Mouse (Mus musculus): ENCODE measurements around the gene Pifo.
A peak's percentile ranks its signal among the peaks of the same experiment; 100 is the strongest.
"Not testable (repeated sequence)": the region's sequence is repeated elsewhere in the genome, so short reads cannot be mapped to it uniquely, and the experiment has no call there.

Pifo gene

DNA sequence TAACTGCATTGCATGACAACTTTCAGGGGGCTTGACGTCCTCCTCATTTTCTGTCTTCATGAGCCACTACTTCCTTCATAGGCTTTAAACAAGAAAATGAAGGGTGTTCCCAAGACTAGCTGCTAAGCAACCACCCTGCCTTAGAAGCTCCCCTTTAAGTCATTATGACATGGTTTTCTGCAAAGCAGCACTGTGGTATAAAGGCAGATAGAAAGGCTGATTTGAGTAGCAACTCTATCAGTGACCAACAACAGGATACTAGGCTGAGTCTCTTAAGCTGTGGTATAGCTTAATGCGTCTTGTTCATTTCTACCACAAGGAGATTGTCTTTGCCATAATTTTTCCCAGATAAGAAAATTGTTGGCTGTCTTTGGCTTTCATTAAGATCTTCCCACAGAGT, at the start of gene Pifo:
Gene Pifo (minus strand): TSS at position 101 of the 400 bp plus-strand sequence.
- DNase-seq = no peak

DNA sequence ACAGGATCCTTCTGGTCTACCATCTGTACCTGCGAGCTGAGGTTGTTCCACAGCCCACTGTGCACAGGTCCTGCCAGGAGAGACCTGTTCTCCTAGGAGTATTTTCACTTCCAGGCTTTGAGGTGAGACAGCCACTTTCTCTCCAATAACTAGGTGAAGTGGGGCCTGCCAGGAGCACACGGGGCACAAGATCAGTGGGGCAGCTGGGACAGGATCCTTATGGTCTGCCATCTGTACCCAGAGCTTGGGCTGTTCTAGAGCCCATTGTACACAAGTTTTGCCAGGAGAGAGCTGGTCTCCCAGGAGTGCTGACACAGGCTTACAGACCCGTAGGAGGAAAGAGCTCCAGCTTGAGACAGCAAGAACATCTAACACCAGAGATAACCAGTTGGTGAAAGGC, 43.5 kb upstream of the Pifo start:
- DNase-seq = no peak

DNA sequence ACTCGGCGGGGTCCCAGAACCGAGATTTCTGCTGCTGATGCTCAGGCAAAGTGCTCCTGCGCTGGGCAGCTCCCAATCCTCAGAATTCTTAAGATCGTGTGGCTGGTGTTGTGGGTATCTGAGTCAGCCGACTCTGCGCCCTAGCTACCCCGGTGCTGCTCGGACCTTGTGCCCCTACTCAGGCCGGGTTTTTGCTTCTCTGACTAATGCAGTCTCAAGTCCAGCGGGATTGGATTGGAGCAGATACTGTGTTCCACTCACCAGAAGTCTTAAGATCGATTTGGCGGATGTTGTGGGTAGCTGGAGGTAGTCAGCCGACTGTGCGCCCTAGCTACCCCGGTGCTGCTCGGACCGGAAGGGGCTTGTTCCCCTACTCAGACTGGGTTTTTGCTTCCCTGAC, 37.5 kb upstream of the Pifo start:
- no peak for DNase-seq

DNA sequence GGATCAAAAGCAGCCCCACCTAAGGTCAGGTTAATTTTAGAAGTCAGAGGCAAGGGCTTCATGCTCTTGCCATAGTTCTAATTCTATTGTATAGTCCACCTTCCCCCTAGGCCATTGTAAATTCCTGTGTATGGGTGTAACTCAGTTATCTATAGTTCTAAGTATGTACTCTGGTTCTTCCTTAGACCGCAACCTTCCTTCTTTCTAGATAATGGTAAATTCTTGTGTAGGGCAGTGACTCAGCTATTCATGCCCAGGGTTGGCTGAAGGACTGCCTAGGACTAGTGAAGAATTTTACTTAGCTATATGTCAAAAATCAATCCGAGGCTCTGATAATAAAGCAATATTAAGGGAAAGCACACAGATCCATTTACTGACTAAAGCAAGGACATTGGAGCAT, 25.9 kb upstream of the Pifo start:
- no peak for DNase-seq

DNA sequence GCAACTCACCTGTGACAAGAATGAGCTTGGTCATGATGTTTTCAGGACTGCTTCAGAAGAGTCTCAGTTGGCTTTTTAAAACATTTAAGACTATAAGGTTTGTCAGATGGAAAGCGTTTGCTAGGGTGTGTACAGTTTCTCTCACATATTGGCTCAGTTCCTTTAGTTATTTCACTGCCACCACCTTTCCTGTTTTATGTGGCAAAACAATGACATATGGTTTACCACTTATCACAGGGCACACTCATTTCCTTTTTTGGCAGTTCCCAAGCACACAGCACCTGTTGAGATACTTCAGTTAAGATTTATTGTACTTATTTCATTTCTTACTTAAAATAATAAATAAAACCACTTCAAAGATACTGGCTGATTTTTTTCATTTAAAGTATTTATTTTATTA, 18.3 kb upstream of the Pifo start, which contains the start of gene Chil5:
Gene Chil5 (minus strand): TSS at position 34 of the 400 bp plus-strand sequence.
- no peak for DNase-seq

DNA sequence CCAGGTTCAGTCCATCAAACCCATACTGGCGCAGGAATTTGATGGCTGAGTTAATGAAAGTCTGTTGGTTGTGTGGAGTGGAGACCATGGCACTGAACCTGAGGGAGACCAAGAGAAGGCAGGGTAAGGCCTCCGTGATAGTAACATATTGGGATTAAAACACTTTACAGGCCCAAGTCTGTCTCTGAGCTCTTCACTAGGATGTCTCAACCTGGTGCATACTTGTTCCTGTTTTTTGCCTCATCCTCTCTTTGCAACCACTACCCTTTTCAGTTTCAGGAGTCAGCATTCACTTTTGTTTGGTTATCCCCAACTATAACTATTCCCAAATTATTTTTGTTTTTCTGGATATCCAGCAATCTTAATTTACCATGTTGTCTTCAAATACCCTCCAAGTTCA, 9.7 kb upstream of the Pifo start:
- DNase-seq = no peak

DNA sequence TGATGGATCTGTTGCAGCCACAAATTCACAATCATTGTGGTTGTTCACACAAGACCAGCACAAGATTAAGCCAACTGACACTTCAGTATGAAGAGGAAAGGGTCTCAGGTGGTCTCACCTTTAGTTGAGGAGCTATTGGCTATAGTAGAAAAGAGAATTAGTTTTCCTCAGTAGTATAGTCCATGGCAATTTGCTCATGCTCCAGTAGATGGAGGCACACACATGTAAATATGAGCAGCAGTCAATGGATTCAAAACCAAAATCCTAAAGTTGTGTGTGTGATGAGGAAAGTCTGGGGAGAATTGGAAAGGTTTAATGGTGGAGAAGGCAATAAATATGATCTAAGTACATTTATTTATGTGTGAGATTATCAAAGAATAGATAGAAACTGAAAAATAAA, 7.4 kb upstream of the Pifo start:
- DNase-seq = no peak

DNA sequence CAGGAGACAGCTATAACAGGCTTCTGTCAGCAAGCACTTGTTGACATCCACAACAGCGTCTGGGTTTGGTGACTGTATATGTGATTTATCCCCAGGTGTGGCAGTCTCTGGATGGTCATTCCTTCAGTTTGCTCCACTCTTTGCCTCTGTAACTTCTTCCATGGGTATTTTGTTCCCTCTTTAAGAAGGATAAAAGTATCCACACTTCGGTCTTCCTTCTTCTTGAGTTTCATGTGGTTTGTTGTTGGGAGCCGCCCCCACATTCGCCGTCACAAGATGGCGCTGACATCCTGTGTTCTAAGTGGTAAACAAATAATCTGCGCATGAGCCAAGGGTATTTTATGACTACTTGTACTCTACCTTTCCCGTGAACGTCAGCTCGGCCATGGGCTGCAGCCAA, 11.1 kb downstream of the Pifo start:
- DNase-seq = not testable (repeated sequence)

DNA sequence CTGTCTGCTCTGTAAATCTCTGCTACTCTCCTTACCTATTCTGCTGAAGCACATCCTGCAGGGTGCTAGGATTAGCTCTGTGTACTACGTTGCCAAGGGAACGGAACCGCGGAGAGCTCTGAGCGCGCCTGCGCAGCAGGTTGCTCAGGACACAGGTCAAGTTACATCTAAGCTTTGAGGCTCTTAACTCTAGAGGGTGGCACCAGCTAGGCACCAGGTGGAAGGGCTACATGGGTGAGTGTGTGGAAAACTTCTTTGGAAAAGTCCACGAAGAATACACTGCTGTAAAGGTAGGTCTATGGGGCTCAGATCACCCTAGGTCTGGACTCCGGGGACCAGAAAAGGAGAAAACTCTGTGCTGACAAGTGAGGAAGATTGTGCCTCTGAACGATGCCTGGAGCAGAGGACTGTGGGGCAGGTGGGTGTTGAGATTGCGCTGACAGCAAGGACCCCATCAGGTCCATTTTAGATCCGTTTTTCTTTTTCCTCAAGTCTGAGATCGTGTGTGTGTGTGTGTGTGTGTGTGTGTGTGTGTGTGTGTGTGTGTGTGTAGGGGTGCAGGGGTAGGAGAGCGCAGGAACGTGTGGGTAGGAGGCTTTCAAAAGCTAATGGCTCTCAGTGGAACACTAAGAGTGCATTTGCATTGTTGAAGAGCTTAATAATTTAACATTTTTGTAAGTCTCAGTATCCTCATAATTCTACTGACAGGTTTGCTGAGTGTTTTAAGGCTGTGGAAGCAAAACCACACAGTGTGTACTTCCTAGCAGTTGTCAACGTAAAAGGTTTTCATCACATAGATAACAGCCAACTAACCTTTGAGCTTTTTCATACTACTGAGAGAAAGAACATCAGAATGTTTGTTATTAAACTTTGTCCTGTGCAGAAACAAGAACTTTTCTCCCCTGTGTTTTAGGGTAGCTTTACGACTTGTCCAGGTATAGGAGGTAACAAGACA, 12.8 kb downstream of the Pifo start:
- DNase-seq = peak; percentile 34 to 65

DNA sequence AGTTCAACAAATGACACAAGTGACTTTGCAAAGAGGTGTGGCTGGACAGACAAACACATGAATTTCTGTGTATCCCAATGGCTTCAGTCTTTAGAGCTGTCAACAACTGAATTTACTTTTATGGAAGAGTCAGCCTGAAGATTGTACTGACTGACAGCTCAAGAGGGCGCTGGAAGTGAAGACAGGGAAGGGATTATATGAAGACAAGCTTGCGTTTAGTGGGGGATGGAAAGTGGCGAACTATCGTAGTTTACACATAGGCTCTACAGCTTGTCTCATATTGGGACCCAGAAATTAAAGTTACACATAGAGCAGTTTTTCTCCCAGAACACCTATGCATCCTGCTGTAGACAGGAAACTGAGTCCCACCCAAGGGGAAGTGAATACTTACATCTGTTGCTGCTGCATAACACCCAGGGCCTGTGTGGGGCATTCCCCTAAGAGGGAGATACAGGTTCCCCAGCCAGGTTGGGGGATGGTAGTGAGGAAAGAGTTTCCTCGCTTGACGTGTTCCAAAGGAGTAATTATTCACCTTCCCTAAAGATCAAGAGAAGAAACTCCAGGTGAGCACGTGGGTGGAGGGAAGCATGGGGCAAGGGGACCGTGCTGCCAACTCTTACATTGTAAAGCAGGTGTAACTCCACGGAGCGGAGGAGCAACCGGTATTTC, 13.6 kb downstream of the Pifo start:
- no peak for DNase-seq

DNA sequence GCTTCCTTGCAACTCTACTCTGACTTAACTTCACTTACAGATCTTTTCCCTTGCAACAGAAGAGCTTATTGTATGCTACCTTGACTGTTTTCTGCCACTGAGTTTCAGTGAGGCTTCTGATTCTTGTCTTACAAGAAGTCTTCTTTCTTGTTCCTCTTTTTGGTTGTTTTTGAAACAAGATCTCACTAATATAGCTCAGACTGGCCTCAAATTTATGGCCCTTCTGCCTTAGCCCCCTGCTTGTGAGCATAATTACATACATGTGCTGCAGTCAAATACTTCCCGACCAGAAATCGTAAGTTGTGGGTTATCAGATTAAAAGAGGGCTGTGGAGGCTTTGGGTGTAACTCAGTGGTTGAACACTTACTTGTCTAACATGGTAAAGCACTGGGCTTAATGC, 19.7 kb downstream of the Pifo start:
- no peak for DNase-seq

DNA sequence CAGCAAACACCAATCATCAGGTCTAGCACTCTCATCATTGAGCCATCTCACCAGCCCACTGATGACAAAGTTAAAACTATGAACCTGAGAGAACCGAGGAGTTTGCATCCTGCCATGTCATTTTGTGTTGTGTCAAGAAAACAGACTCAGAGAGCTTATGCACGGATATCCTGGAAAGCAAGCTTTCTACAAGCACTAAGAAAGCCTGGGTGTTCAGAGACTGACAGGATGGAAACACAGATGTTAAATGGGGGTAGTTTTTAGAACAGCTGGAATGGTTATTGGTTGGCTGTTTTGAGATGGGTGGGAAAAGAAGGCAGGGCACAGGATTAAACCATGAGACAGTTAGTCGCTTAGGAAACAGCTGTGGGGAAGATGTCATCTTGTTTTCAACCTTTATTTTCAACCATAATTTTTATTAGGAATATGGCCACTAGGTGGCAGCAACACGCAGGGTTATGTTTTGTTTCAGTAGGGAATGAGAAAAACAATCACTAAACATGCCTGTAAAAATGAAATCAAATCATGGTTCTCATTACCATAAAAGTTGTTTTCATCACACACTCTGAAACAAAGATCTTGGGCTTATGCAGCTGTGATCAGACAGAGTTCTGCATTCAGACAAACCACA, 22.7 kb downstream of the Pifo start:
- peak; percentile 64 to 66 for DNase-seq

DNA sequence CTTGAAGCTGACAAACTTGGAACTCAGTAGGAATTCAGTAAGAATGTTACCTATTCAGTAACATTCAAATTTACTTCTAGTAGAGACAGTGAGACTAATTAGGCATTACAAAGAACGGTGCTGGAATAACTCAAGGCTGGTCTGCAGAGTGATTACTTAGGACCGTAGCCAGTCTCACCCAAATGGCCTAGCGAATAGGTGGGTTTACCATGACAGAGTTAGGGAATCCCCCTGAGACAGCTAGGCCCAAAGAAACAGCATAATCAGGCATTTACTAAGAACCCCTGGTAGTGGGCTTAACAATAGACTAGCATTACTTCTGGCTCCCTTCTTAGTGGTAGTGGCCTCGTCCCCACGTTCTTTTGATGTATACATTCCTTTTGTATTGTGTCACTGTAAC, 24.8 kb downstream of the Pifo start:
- DNase-seq = not testable (repeated sequence)

DNA sequence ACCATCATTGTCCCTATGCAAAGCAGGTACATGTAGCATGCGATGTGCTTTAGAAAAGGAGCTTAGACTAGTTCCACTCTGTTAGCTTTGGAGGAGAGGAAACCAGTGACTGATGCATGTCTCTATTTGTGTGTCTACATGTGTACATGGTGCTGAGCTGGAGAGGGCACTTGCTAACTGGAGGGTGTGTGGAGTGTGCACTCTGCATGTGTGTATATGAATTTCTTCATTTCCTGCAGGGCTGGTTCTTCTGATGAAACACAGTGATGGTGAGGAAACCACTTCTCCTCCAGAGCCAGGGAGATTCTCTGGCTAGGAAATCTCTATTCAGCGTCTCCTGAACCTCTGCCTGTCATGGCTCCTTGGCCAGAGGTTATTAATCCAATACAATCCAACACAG, 40.3 kb downstream of the Pifo start:
- DNase-seq = no peak

DNA sequence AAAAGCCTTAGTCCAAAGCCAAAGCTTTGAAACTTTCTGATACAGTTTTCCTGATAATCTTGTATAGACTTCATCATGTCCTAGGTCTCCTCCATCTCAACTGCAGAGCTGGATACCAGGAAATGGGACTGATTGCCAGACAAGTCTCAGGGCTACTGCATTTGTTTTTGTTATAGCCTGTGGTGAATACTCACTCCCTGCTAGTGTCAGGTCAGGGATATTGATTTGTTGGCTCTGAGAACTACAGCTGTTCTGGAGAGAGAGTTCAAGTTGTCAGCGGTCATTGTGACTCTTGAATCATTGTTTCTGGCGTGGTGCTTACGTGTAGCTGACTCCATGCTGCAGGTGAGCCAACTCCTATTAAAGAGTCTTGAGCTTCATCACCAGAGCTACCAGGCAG, 41.0 kb downstream of the Pifo start, which contains the start of gene Ovgp1:
Gene Ovgp1 (plus strand): TSS at position 301 of the 400 bp plus-strand sequence.
- DNase-seq = no peak

DNA sequence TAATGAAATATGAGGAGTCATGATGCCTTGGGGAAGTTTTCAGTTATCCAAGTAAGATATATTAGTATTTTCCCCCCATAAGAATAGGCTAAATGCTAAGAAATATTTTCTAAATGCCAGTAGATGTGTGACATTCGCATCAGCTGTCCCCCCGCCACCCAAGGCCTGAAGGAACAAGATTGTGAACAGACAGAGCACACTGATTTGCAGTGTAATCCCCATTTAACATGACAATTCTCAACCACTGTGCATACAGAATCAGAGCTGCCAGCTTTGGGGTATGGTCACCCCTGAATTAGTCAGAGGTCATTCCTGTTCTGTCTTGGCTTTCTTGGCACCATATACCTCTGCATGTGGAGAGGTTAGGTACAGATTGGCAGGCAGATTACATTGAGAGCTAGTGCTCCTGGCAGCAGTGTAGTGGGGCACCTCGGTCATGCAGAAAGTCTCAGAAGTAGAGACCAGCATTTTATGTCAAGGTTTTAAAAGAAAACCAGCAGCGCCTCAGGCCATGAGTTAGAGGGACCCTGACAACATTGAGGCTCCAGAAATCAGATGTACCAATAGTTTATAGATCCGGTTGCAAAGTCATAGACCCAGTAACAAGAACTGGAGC, 42.5 kb downstream of the Pifo start:
- no peak for DNase-seq

DNA sequence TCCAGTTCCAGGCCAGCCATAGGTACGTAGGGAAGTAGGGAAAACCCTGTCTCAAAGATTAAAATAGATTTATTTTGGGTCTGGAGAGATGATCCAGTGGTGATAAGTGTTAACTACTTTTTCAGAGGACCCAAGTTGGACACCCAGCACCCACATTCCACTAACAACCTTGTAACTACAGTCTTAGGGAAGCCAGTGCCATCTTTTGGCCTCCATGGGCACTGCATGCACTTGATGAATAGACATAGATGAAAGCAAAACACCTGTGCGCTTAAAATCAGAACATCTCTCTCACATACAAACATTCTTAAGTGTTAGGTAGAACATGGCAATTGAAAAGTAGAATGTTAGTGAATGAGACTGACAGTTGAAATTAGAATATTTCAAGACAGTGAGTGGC, 53.7 kb downstream of the Pifo start:
- peak; percentile 7 to 28 for DNase-seq

DNA sequence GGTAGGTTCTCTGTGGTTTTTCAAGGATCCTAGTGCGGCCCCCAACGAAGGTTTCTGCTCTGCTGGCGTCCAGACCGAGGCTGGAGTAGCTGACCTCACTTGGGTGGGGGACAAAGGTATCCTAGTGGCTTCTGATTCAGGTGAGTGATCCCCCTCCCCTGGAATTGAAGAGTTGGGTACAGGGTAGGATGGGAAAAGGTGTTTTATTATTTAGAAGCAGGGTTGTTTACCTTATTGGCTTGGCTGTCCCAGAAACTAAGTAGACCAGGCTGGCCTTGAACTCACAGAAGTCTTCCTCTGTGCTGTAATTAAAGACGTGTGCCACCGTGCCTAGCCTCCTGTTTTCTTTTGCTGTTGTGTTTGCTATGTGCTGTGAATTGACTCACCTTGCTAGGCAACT, 54.4 kb downstream of the Pifo start, which contains the start of gene Atp5f1:
Gene Atp5f1 (minus strand): TSS at position 101 of the 400 bp plus-strand sequence.
- no peak for DNase-seq

DNA sequence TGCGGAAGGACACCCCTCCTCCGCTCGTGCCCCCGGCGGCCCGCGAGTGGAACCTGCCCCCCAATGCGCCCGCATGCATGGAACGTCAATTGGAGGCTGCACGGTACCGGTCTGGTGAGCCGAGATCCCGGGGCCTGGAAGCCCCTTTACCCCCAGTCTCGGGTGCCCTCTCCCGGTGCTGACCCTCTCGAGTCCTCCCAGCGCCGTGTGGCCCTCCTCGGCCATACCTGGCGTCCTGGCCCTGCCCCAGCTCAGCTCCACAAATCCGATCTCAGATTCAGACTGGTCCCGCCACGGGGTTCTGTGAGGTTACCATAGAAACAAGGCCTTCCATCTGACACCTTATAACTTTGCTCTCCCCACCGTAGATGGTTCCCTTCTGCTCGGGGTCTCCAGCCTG, 54.9 kb downstream of the Pifo start:
- DNase-seq = no peak

DNA sequence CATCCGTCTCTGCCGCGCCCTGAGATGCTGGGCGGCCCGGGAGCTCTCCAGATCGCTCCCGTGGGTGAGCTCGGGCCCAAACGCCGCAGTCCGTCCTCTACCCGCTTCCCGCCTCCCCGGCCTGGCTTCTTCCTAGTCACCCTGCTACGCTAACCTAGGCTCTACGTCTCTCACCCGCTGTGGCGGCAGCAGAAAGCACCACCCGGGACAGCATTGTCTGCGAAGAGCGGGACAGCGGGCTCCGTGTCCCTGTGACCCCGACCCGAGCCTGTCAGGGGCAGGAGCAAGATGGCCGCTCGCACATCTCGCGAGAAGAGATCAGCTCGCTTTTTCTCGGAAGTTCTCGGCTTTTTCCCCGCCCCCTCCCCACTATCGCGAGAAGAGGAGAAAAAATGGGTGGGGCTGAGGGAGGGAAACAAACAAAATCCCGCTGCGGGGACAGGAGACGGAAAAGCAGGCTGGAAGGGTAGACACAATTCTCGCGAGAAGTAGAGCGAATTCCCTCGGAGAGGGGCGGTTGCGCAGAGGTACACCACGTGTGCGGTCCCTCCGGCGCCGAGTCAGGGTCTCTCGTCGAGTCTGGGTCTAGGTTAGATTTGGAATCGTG, 55.4 kb downstream of the Pifo start, which contains the start of gene Wdr77:
Gene Wdr77 (plus strand): TSS at position 396 of the 607 bp plus-strand sequence.
- DNase-seq = peak; percentile 96 to 98

DNA sequence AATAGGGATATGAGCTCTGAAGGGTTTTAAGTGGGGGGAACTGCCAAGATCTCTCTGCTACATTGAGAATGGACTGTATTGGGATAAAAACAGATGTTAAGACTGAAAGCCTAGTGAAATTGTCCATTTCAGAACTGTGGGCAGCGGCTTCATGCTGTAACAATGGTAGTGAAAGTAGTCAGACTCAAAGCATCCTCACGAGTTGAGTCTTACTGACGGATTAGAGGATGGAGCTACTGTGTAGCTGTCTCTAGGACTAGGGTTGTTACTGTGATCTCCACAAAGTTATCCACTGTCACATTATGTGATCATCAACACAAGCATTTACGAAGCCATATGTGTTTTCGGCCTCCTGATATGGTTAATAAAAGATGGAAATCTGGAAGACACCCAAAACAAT, 56.2 kb downstream of the Pifo start:
- DNase-seq = no peak

DNA sequence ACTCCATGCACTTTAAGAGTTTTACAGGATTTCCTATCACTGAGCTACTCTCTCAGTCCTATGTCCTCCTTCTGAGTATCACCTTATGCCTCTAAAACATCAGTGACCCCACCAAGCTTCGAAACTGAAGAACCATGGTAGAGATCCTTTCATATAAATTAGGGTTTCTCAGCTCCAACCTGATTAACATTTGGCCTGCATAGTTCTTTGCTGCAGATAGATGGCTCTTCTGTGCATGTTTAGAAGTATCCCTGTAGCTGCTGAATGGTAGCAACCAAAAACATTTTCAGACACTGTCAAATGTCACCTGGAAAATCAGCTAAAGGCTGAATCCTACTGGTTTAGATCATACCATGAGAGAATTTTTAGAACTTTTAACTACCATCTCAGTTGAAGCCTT, 57.2 kb downstream of the Pifo start:
- no peak for DNase-seq
